Mouse (Mus musculus) MEL (cell line): ENCODE data around the gene Fuom. TPM values are rescaled to one million over a fixed set of nuclear protein-coding genes. Genes with fewer than 3 reads are reported as not detected.

Experiments used
- DNase-seq: peaks from one replicate; pipeline ENCODE4 v3.0.0; 2011; ENCODE audit warnings: low read depth, low spot score
- H3K27ac ChIP-seq: 2 replicates; pipeline ENCODE4 v1.5.1; 2012; ENCODE audit warnings: low read depth, mild to moderate bottlenecking, control low read depth, low read length, moderate library complexity; ENCODE audit not compliant: control insufficient read depth
- H3K27me3 ChIP-seq, 2 experiments: fragments of 150-350 bp in 1 of 2; sonication (generic) in 1 of 2; 2 replicates each; pipeline ENCODE4 v1.6.1; 2012; ENCODE audit warnings: low read length in 2 of 2, mild to moderate bottlenecking in 2 of 2, improper control_type of control experiment in 1 of 2, moderate library complexity in 1 of 2; ENCODE audit not compliant: insufficient read depth in 2 of 2, control insufficient read depth in 1 of 2
- H3K36me3 ChIP-seq, 2 experiments: 2 replicates each; pipeline ENCODE4 v1.6.1; 2012 to 2014; ENCODE audit warnings: low read length in 2 of 2, improper control_type of control experiment in 1 of 2, inconsistent platforms in 1 of 2, mild to moderate bottlenecking in 1 of 2; ENCODE audit not compliant: insufficient read depth in 2 of 2, control insufficient read depth in 1 of 2
- H3K4me1 ChIP-seq, 2 experiments: fragments of 150-350 bp in 1 of 2; sonication (generic) in 1 of 2; 2 replicates each; pipeline ENCODE4 v1.6.1; 2012; ENCODE audit warnings: low read length in 2 of 2, improper control_type of control experiment in 1 of 2, mild to moderate bottlenecking in 1 of 2; ENCODE audit not compliant: insufficient read depth in 2 of 2, control insufficient read depth in 1 of 2
- H3K4me3 ChIP-seq, 2 experiments: fragments of 150-350 bp in 1 of 2; sonication (generic) in 1 of 2; 2 replicates each; pipeline ENCODE4 v1.5.1; 2012; ENCODE audit warnings: low read depth in 2 of 2, low read length in 2 of 2, mild to moderate bottlenecking in 2 of 2, moderate library complexity in 2 of 2, control low read depth in 1 of 2, improper control_type of control experiment in 1 of 2; ENCODE audit not compliant: control insufficient read depth in 1 of 2, insufficient read depth in 1 of 2
- H3K79me2 ChIP-seq: 2 replicates; pipeline ENCODE4 v1.6.1; 2012; ENCODE audit warnings: mild to moderate bottlenecking, low read length, moderate library complexity; ENCODE audit not compliant: control insufficient read depth, poor library complexity, insufficient read depth
- H3K9ac ChIP-seq: 2 replicates; pipeline ENCODE4 v1.6.1; 2012; ENCODE audit warnings: low read depth, mild to moderate bottlenecking, control low read depth, low read length, moderate library complexity; ENCODE audit not compliant: control insufficient read depth, poor library complexity, severe bottlenecking
- H3K9me3 ChIP-seq: fragments of 150-350 bp; sonication (generic); replicated peaks from 2 replicates; pipeline ENCODE4 v1.6.1; 2012; ENCODE audit warnings: mild to moderate bottlenecking, low read length, improper control_type of control experiment, moderate library complexity; ENCODE audit not compliant: insufficient read depth
- CHD1 ChIP-seq: IDR thresholded peaks from 2 replicates; pipeline ENCODE4 v1.6.1; 2012; ENCODE audit warnings: low read depth, mild to moderate bottlenecking, inconsistent platforms, low read length, improper control_type of control experiment
- CHD2 ChIP-seq: IDR thresholded peaks from 2 replicates; pipeline ENCODE4 v1.6.1; 2011; ENCODE audit warnings: low read length, improper control_type of control experiment
- E2F4 ChIP-seq: IDR thresholded peaks from 2 replicates; pipeline ENCODE4 v1.6.1; 2011; ENCODE audit warnings: low read depth, low read length, improper control_type of control experiment, borderline replicate concordance
- ELF1 ChIP-seq: IDR thresholded peaks from 2 replicates; pipeline ENCODE4 v1.6.1; 2014; ENCODE audit warnings: low read depth, mild to moderate bottlenecking, inconsistent platforms, low read length, improper control_type of control experiment, moderate library complexity
- ETS1 ChIP-seq: IDR thresholded peaks from 2 replicates; pipeline ENCODE4 v1.6.1; 2012; ENCODE audit warnings: low read depth, mild to moderate bottlenecking, inconsistent platforms, low read length, improper control_type of control experiment, moderate library complexity
- GABPA ChIP-seq: IDR thresholded peaks from 2 replicates; pipeline ENCODE4 v1.6.1; 2012; ENCODE audit warnings: low read depth, mild to moderate bottlenecking, inconsistent platforms, low read length, improper control_type of control experiment, moderate library complexity
- HCFC1 ChIP-seq: IDR thresholded peaks from 2 replicates; pipeline ENCODE4 v1.6.1; 2012; ENCODE audit warnings: low read depth, mild to moderate bottlenecking, inconsistent platforms, low read length, improper control_type of control experiment, moderate library complexity
- JUND ChIP-seq: IDR thresholded peaks from 2 replicates; pipeline ENCODE4 v1.6.1; 2011; ENCODE audit warnings: low read depth, mild to moderate bottlenecking, improper control_type of control experiment, low read length
- KAT2A ChIP-seq: conservative IDR thresholded peaks from 2 replicates; pipeline ENCODE4 v1.6.1; 2012; ENCODE audit warnings: low read depth, low read length, improper control_type of control experiment, inconsistent platforms
- MAX ChIP-seq: IDR thresholded peaks from 2 replicates; pipeline ENCODE4 v1.6.1; 2011; ENCODE audit warnings: low read length, improper control_type of control experiment
- MAZ ChIP-seq: IDR thresholded peaks from 2 replicates; pipeline ENCODE4 v1.6.1; 2012; ENCODE audit warnings: low read depth, mild to moderate bottlenecking, inconsistent platforms, low read length, improper control_type of control experiment
- MXI1 ChIP-seq: IDR thresholded peaks from 2 replicates; pipeline ENCODE4 v1.6.1; 2011; ENCODE audit warnings: mild to moderate bottlenecking, low read depth, low read length, improper control_type of control experiment
- MYB ChIP-seq: IDR thresholded peaks from 2 replicates; pipeline ENCODE4 v1.6.1; 2011; ENCODE audit warnings: mild to moderate bottlenecking, low read depth, low read length, improper control_type of control experiment
- NELFE ChIP-seq: IDR thresholded peaks from 2 replicates; pipeline ENCODE4 v1.6.1; 2011; ENCODE audit warnings: low read depth, low read length, improper control_type of control experiment
- POLR2A ChIP-seq, 2 experiments: IDR thresholded peaks; 2 replicates each; pipeline ENCODE4 v1.6.1; 2011 to 2012; ENCODE audit warnings: low read length in 2 of 2, mild to moderate bottlenecking in 2 of 2, control low read depth in 1 of 2, improper control_type of control experiment in 1 of 2, low read depth in 1 of 2, moderate library complexity in 1 of 2; ENCODE audit not compliant: control insufficient read depth in 1 of 2, insufficient read depth in 1 of 2, poor library complexity in 1 of 2
- POLR2AphosphoS2 ChIP-seq: IDR thresholded peaks from 2 replicates; pipeline ENCODE4 v1.6.1; 2011; ENCODE audit warnings: low read length, improper control_type of control experiment
- POLR2AphosphoS5 ChIP-seq: IDR thresholded peaks from 2 replicates; pipeline ENCODE4 v1.6.1; 2012; ENCODE audit warnings: low read depth, borderline replicate concordance, mild to moderate bottlenecking, inconsistent platforms, low read length, moderate library complexity, mixed read lengths
- RCOR1 ChIP-seq: IDR thresholded peaks from 2 replicates; pipeline ENCODE4 v1.6.1; 2012; ENCODE audit warnings: low read depth, mild to moderate bottlenecking, inconsistent platforms, low read length, improper control_type of control experiment
- SIN3A ChIP-seq: IDR thresholded peaks from 2 replicates; pipeline ENCODE4 v1.6.1; 2012; ENCODE audit warnings: low read length, improper control_type of control experiment, inconsistent platforms
- SMC3 ChIP-seq: IDR thresholded peaks from 2 replicates; pipeline ENCODE4 v1.6.1; 2011; ENCODE audit warnings: low read depth, low read length, improper control_type of control experiment
- TBP ChIP-seq: IDR thresholded peaks from 2 replicates; pipeline ENCODE4 v1.8.0; 2011; ENCODE audit warnings: low read depth, low read length, improper control_type of control experiment
- UBTF ChIP-seq: IDR thresholded peaks from 2 replicates; pipeline ENCODE4 v1.6.1; 2012; ENCODE audit warnings: low read depth, mild to moderate bottlenecking, inconsistent platforms, low read length, improper control_type of control experiment, moderate library complexity, borderline replicate concordance; ENCODE audit not compliant: insufficient read depth
- USF1 ChIP-seq: IDR thresholded peaks from 2 replicates; pipeline ENCODE4 v1.6.1; 2014; ENCODE audit warnings: low read depth, mild to moderate bottlenecking, inconsistent platforms, low read length, improper control_type of control experiment, moderate library complexity
- ZMIZ1 ChIP-seq: IDR thresholded peaks from 2 replicates; pipeline ENCODE4 v1.6.1; 2012; ENCODE audit warnings: low read depth, mild to moderate bottlenecking, inconsistent platforms, low read length, improper control_type of control experiment, moderate library complexity
- ZNF384 ChIP-seq: IDR thresholded peaks from 2 replicates; pipeline ENCODE4 v1.6.1; 2012; ENCODE audit warnings: low read depth, mild to moderate bottlenecking, inconsistent platforms, low read length, improper control_type of control experiment
- polyA plus RNA-seq, 2 experiments: library from polyadenylated mRNA; stranded (reverse) in 1 of 2; unstranded in 1 of 2; fragments of >175 nt in 1 of 2; fragments of >200 nt in 1 of 2; gene quantifications; 2 replicates each; pipeline versions ENCODE4 v1.2.1 to v1.2.4; 2012; ENCODE audit warnings: low replicate concordance in 2 of 2, low read depth in 1 of 2; ENCODE audit not compliant: insufficient read length in 2 of 2, insufficient read depth in 1 of 2, missing spikeins in 1 of 2
- total RNA-seq: library from RNA; depleted of rRNA; stranded (reverse); fragments of 300-350 nt; gene quantifications from 2 replicates; pipeline ENCODE4 v1.2.3, GENCODE M21; 2012

Gene Fuom
- total and polyA plus RNA-seq, 3 experiments = 1.1 to 10.9 TPM; not detected in 1

DNA sequence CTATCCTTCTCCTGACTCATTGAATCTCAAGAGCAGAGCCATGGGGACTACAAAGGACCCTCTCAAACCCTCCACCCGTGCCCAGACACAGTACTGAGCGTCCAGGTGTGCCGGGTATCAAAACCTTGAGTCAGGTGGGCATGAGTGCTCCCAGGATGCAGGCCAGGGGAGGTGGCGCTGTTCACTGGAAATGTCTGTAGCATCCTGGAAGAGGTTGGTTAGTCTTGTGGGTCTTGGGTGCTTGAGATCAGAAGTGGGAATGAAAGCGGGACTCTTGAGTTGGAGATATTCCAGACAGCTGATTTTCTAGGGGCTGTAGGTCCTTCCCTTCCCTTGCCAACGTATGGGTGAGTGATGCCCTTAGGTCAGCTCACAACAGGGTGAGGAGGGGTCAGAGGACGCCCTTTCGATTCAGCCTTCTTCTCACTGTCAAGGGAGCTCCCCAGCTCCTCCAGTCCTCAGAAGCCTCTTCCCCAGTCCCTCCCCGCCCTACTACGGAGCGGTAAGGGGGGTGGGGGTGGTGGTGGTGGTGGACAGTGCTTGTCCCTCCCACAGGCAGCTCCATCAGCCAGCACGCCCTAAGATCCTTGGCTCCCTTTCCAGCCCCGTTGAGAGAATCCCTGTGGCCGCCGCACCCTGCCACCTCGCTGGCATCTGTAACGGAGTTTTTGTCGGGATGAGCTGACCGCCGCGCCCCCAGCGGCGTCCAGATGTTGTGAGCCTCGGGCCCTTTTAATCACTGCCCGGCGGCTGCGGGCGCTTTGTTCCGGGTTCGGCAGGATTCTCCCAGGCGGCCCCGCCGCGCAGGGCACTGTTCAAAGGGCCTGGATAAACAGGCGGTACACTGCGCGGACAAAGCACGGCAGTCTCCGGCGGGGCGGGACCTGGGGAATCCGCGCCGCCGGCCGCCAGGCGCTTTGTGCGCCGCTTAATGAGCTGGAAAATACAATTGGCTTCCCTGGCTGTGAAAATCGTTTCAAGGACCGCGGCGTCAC lies 44.5 kb downstream of the Fuom start:
- H3K79me2 ChIP-seq = no peaks in the 10 kb centered on the region
- no peak overlapping the region for H3K27ac ChIP-seq
- no peaks in the 10 kb centered on the region for H3K9me3 ChIP-seq
- H3K9ac ChIP-seq = no peak overlapping the region
- H3K27me3 ChIP-seq = peaks cover 0 to 1% of the 10 kb centered on the region in 2 experiments; a peak in 3 of 4 replicates
- no peaks in the 10 kb centered on the region for H3K4me1 ChIP-seq
- no peak for TF ChIP-seq ZNF384
- no peak for TF ChIP-seq E2F4
- TF ChIP-seq USF1 = no peak
- no peak for TF ChIP-seq NELFE
- TF ChIP-seq SMC3 = no peak
- TF ChIP-seq ELF1 = no peak
- TF ChIP-seq SIN3A = no peak
- TF ChIP-seq MAZ = no peak
- no peak for TF ChIP-seq KAT2A
- no peak for TF ChIP-seq CHD2
- no peak for TF ChIP-seq MXI1
- TF ChIP-seq HCFC1 = no peak
- TF ChIP-seq GABPA = no peak
- TF ChIP-seq ZMIZ1 = no peak
- TF ChIP-seq POLR2A (IDR thresholded peaks at IDR 0.05; ENCODE audit: control insufficient read depth in 1 of 2, insufficient read depth in 1 of 2, low read depth in 1 of 2, low read length in 2 of 2, poor library complexity in 1 of 2) = no peak
- no peak for TF ChIP-seq TBP
- TF ChIP-seq CHD1 = no peak
- TF ChIP-seq MYB = no peak
- TF ChIP-seq POLR2AphosphoS2 = no peak
- TF ChIP-seq RCOR1 = no peak
- no peaks in the 10 kb centered on the region for H3K36me3 ChIP-seq
- DNase-seq = no peak
- no peak overlapping the region for H3K4me3 ChIP-seq

- no peaks in the 10 kb centered on the region for H3K79me2 ChIP-seq
- no peaks in the 10 kb centered on the region for H3K9me3 ChIP-seq
- TF ChIP-seq UBTF (no peak), ELF1 (no peak), ETS1 (no peak), ZMIZ1 (no peak), POLR2AphosphoS5 (no peak), NELFE (no peak), JUND (no peak), CHD1 (no peak), SMC3 (no peak), KAT2A (no peak), MAX (no peak)
- no peak overlapping the region for H3K9ac ChIP-seq
- peaks cover 2 to 4% of the 10 kb centered on the region in 2 experiments; a peak in 3 of 4 replicates for H3K27me3 ChIP-seq
- no peaks in the 10 kb centered on the region for H3K36me3 ChIP-seq
- no peak overlapping the region for H3K27ac ChIP-seq
- H3K4me1 ChIP-seq = no peaks in the 10 kb centered on the region
- H3K4me3 ChIP-seq = no peak overlapping the region
- DNase-seq = no peak
These were observed 48.1 kb downstream of the Fuom start for GRCm38 (mm10) chr7:140054124-140054523.
